Mouse (Mus musculus) midbrain, embryonic 16.5 days (tissue): Measurements from ENCODE around the gene Lyve1. TPM values are rescaled to one million over a fixed set of nuclear protein-coding genes. Genes with fewer than 3 reads are reported as not detected.

Experiments
- ATAC-seq: fragments of 200-750 bp; cut with Nextera tagmentation; 2 replicates; pipeline ENCODE4 v1.8.0; 2017; ENCODE audit warnings: moderate TSS enrichment
- H3K27ac ChIP-seq: fragments of 300-500 bp; sonication (generic); 2 replicates; pipeline ENCODE4 v1.5.1; 2014; ENCODE audit warnings: mild to moderate bottlenecking, low read length, mixed read lengths
- H3K27me3 ChIP-seq: fragments of 300-500 bp; sonication (generic); 2 replicates; pipeline ENCODE4 v1.6.1; 2014; ENCODE audit warnings: low read depth, low read length, mixed read lengths; ENCODE audit not compliant: control insufficient read depth, insufficient read depth
- H3K36me3 ChIP-seq: fragments of 300-500 bp; sonication (generic); 2 replicates; pipeline ENCODE4 v1.6.1; 2014; ENCODE audit warnings: mild to moderate bottlenecking, low read length, moderate library complexity, mixed read lengths; ENCODE audit not compliant: control insufficient read depth, insufficient read depth
- H3K4me1 ChIP-seq: fragments of 300-500 bp; sonication (generic); 2 replicates; pipeline ENCODE4 v1.6.1; 2014; ENCODE audit warnings: mild to moderate bottlenecking, low read length, mixed read lengths; ENCODE audit not compliant: control insufficient read depth, insufficient read depth
- H3K4me2 ChIP-seq: fragments of 300-500 bp; sonication (generic); 2 replicates; pipeline ENCODE4 v1.6.1; 2014; ENCODE audit warnings: mild to moderate bottlenecking, low read length, mixed read lengths
- H3K4me3 ChIP-seq: fragments of 300-500 bp; sonication (generic); 2 replicates; pipeline ENCODE4 v1.5.1; 2014; ENCODE audit warnings: low read depth, mild to moderate bottlenecking, low read length, moderate library complexity, mixed read lengths
- H3K9ac ChIP-seq: fragments of 300-500 bp; sonication (generic); 2 replicates; pipeline ENCODE4 v1.6.1; 2014; ENCODE audit warnings: low read depth, low read length, mixed read lengths
- H3K9me3 ChIP-seq: fragments of 300-500 bp; sonication (generic); replicated peaks from 2 replicates; pipeline ENCODE4 v1.6.1; 2014; ENCODE audit warnings: mild to moderate bottlenecking, low read length, mixed read lengths; ENCODE audit not compliant: control insufficient read depth, poor library complexity, severe bottlenecking
- WGBS: fragments of 180-500 bp; shearing (Covaris S2); extraction: QIAGEN DNeasy Blood & Tissue Kit; methylation state at CpG from one replicate; pipeline ENCODE4 v1.1.7; 2014; 5-methylcytosine and 5-hydroxymethylcytosine counted together
- polyA plus RNA-seq: library from polyadenylated mRNA; unstranded; fragments of >200 nt; fragmentation: Nextera tagmentation; extraction: Ambion mirVana; gene quantifications from 2 replicates; pipeline ENCODE4 v1.2.1, GENCODE M21; 2015

Gene Lyve1
- polyA plus RNA-seq, 1 experiment from 2014 or later, result 5.0 TPM

DNA sequence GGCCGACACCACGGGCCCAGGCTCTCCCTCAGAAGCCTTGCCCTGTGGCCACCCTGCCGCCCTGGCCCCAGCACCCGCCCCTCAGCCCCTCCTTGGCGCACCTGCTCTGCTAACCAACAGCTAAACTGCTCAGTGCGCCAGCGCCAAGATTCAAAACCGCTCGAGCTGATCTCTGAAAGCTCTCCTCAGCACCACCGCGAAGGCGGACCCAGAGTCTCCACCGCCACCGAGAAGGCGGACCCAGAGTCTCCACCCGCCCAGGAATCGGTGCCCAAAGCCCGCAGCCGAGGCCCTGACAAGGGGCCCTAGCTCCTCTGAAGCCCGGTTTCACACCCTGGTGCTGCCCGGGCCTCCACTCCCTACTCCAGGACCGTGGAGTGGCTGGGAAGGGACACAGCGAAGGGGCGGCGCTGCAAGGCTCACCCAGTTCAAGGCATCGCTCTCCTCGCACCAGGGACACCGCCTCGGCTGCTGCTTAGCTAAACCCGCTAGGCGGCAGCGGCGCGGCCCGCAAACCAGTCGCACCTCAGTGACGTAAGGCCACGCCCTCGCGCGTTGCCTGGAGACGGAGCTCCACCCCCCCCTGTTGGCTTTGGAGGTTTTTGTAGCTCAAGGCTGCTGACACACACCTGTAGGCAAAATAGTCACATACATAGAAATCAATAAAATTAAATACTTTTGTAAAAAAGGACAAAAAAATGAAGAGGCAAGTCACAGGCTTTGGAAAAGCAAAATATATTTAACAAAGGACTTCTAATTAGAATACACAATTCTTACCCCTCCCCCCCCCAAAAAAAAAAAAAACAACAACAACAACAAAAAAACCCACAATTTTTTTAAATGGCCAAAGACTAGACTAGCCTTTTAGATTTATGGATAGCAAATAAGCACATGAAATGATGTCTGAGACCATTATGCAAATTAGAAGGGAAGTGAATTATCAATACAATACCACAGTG is 18.8 kb downstream of the Lyve1 start, which contains the start of gene Rnf141:
Rnf141 (minus strand) TSS at position 542 of the 959 bp plus-strand sequence.
- peak; percentile 96 for ATAC-seq
- no peaks in the 10 kb centered on the region for H3K27me3 ChIP-seq
- WGBS, result under 1% methylated on average over 41 of the region's 42 CpGs

GRCm38 (mm10) chr7:110840332-110840731 is 22.7 kb downstream of the Lyve1 start:
- Histone ChIP-seq H3K27me3 (no peaks in the 10 kb centered on the region), H3K36me3 (no peaks in the 10 kb centered on the region; the same call in 1 of the 2 replicates), H3K4me2 (no peak overlapping the region), H3K4me1 (peaks cover 6% of the 10 kb centered on the region), H3K4me3 (no peak overlapping the region), H3K9me3 (no peaks in the 10 kb centered on the region), H3K27ac (no peak overlapping the region), H3K9ac (no peak overlapping the region)
- 83% methylated on average over 4 of the region's 4 CpGs for WGBS
- no peak for ATAC-seq

More for the DNA sequence above, 18.8 kb downstream of the Lyve1 start, which contains the start of gene Rnf141:
- H3K4me1 ChIP-seq, result peaks cover 6% of the 10 kb centered on the region
- no peaks in the 10 kb centered on the region for H3K36me3 ChIP-seq
- H3K9ac ChIP-seq, result peak within 1 kb of the TSS; percentile 81
- no peaks in the 10 kb centered on the region for H3K9me3 ChIP-seq
- peak within 1 kb of the TSS; percentile 86 for H3K27ac ChIP-seq
- H3K4me2 ChIP-seq, result peak within 1 kb of the TSS; percentile 85
- peak within 1 kb of the TSS; percentile 89 for H3K4me3 ChIP-seq

DNA sequence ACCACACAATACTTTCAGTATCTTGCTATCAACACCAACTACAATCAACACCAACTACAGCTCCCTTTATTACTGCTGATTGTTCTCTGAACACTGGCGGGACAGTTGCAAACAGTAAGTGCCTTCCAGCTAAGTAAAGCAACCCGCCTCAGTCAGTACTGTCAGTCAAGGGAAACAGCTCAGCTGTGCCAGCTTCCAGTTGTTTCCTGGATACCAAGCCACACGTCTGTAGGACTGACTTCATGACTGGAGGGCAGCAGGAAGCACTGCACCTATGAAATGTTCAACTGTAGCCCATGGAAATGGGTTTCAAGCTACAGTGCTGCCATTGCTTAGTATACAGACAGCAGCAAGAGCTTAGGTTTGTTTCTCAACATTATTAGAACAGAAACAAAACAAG is 28.5 kb downstream of the Lyve1 start:
- no peak for ATAC-seq
- Histone ChIP-seq H3K4me1 (no peaks in the 10 kb centered on the region), H3K4me2 (no peak overlapping the region), H3K9ac (no peak overlapping the region), H3K9me3 (no peaks in the 10 kb centered on the region), H3K4me3 (no peak overlapping the region), H3K27me3 (no peaks in the 10 kb centered on the region), H3K36me3 (no peaks in the 10 kb centered on the region; the same call in 1 of the 2 replicates), H3K27ac (no peak overlapping the region)
- 76% methylated on average over 3 of the region's 3 CpGs for WGBS

GRCm38 (mm10) chr7:110834018-110834417 is 29.0 kb downstream of the Lyve1 start:
- ATAC-seq, result no peak
- 92% methylated on average over 1 of the region's 1 CpGs for WGBS

DNA sequence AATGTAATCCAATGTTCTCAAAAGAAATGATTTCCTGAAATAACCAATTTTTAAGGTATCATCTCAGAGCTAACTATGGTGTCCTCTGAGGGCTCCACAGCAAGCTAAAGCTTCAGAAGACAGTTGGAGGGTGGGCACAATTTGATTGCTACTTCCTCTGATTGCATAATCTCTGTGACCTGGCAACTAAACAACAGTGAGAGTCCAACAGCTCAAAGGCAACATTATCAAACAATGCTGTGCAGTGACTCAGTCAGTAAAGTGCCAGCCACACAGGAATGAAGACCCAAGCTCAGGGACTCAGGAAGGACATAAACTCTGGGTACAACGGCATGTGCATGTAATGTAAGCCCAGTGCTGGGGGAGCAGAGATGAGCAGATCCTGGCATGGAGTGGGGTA is 30.0 kb downstream of the Lyve1 start:
- H3K4me2 ChIP-seq, result no peak overlapping the region
- H3K4me1 ChIP-seq, result no peaks in the 10 kb centered on the region
- ATAC-seq, result no peak
- no peak overlapping the region for H3K27ac ChIP-seq
- H3K4me3 ChIP-seq, result no peak overlapping the region
- H3K9me3 ChIP-seq, result no peaks in the 10 kb centered on the region
- 94% methylated on average over 1 of the region's 1 CpGs for WGBS
- H3K27me3 ChIP-seq, result no peaks in the 10 kb centered on the region
- no peak overlapping the region for H3K9ac ChIP-seq
- peaks cover 7% of the 10 kb centered on the region; the same call in 1 of the 2 replicates for H3K36me3 ChIP-seq

More at GRCm38 (mm10) chr7:110834018-110834417, 29.0 kb downstream of the Lyve1 start:
- Histone ChIP-seq H3K36me3 (peaks cover 4% of the 10 kb centered on the region; the same call in 1 of the 2 replicates), H3K9me3 (no peaks in the 10 kb centered on the region), H3K27ac (no peak overlapping the region), H3K4me3 (no peak overlapping the region), H3K9ac (no peak overlapping the region), H3K4me1 (no peaks in the 10 kb centered on the region), H3K27me3 (no peaks in the 10 kb centered on the region), H3K4me2 (no peak overlapping the region)

- WGBS, result 89% methylated on average over 8 of the region's 8 CpGs
- ATAC-seq, result no peak
- H3K4me3 ChIP-seq, result no peak overlapping the region
- no peaks in the 10 kb centered on the region for H3K9me3 ChIP-seq
- H3K27ac ChIP-seq, result no peak overlapping the region
- no peaks in the 10 kb centered on the region for H3K4me1 ChIP-seq
- H3K4me2 ChIP-seq, result no peak overlapping the region
- H3K36me3 ChIP-seq, result peaks cover 13% of the 10 kb centered on the region; the same call in 1 of the 2 replicates
- no peak overlapping the region for H3K9ac ChIP-seq
- H3K27me3 ChIP-seq, result no peaks in the 10 kb centered on the region
These were observed 38.8 kb downstream of the Lyve1 start for GRCm38 (mm10) chr7:110823995-110824953.

DNA sequence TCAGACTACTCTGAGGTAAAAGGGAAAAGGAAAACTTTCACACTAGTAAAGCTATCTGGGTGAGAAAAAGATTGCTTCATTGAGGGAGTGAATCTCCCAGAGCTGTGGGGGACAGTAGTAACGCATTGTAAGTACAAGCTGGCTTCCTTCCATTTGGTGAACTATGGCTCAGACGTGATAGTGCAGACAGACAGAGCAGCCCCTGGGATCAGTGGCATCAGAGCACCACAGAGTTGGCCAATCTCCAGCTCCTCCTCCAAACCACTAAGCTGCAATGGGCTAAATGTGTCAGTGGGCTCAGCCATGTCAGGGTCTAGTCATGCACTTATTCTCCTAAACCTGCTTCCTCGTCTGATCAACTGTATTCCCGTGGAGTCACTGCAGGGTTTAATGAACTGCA is 39.4 kb downstream of the Lyve1 start:
- Histone ChIP-seq H3K9me3 (no peaks in the 10 kb centered on the region), H3K4me1 (no peaks in the 10 kb centered on the region), H3K36me3 (peaks cover 11% of the 10 kb centered on the region; the same call in 1 of the 2 replicates), H3K27ac (no peak overlapping the region), H3K4me2 (no peak overlapping the region), H3K9ac (no peak overlapping the region), H3K27me3 (no peaks in the 10 kb centered on the region), H3K4me3 (no peak overlapping the region)
- 82% methylated on average over 4 of the region's 4 CpGs for WGBS
- no peak for ATAC-seq

DNA sequence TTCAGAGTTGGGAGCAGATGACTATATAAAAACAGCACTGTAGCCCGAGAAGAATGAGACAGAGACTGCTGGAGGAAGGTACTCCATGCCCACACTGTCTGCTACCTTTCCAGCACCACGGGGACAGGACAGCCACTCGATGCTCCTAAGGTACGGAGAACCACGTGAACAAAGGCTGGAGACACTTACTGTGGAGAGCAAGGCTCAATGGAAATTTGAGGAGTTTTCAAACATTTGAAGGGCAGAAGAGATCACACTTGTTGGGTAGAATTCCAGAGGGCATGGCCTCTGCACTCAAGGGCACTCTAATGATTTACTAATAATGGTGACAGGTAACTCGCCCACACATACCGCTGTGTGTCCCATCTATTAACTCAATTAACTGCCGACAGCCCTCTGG is 40.0 kb downstream of the Lyve1 start:
- WGBS, result 91% methylated on average over 8 of the region's 8 CpGs
- H3K27me3 ChIP-seq, result no peaks in the 10 kb centered on the region
- no peaks in the 10 kb centered on the region for H3K4me1 ChIP-seq
- H3K4me2 ChIP-seq, result no peak overlapping the region
- no peak overlapping the region for H3K27ac ChIP-seq
- H3K4me3 ChIP-seq, result no peak overlapping the region
- peaks cover 8% of the 10 kb centered on the region; the same call in 1 of the 2 replicates for H3K36me3 ChIP-seq
- no peak overlapping the region for H3K9ac ChIP-seq
- H3K9me3 ChIP-seq, result no peaks in the 10 kb centered on the region
- ATAC-seq, result no peak
